Mouse (Mus musculus): Measurements from ENCODE around the gene Gm49336.

DNA sequence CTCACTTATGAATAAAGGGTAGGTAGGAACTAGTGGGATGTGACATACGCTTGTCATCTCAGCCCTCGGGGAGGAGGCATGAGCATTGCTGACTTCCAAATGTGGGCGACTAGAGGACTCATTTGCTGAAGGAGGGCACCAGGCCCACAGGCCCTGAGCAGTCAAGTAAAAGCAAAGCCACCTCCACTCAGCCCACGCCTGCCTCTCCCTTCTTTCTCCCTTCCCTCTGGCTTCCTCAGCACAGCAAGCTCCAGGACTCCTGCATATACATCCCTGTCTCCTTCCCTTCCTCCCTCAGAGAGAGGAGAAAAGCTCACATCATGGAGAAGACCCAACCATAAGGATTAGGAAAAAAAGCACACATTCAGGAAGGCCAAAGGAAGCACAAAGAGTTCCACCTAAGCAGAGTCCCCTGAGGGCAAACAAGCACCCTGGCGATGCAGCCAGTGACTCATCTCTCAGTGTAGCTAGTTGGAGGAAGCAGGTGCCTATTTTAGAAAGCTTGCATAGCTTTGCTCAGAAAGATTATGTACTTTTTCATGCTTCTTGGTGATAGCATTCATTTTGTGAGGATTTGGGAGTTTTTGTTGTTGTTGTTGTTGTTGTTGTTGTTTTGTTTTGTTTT lies 63.0 kb downstream of the Gm49336 start:
- TF ChIP-seq POLR2A (IDR thresholded peaks at IDR 0.05; ENCODE audit: insufficient read depth, low read depth, low read length), result no peak
- TF ChIP-seq CTCF (IDR thresholded peaks at IDR 0.05; ENCODE audit: insufficient read depth, low read depth, low read length), result no peak
